Comparison of ENCODE assay signal across 8 mouse cellular contexts in genomic region chr8:119944096-119944811, GRCm38 (mm10). TPM values are rescaled to one million over a fixed set of nuclear protein-coding genes. Genes with fewer than 3 reads are reported as not detected.
A peak's percentile ranks its signal among the peaks of the same experiment; 100 is the strongest.
DNase-seq lines count a peak whose midpoint lies in the region; ATAC-seq and TF ChIP-seq lines count a peak whose summit lies in the region.

No protein-coding gene starts in this region.

- intact Hi-C loops in heart, adult 2 months (cut with DNase I) = loop anchor here (1.0 to 10.0 kb wide), 3 partner anchors 127 to 221 kb away; no protein-coding TSS in a partner anchor
- intact Hi-C loops in left cerebral cortex, postnatal 4 days (cut with DNase I) = no loop called here

- WGBS in heart, adult 2 months = 61% methylated on average over 9 of the region's 9 CpGs
- WGBS in heart, embryonic 10.5 days = 68% methylated on average over 9 of the region's 9 CpGs
- WGBS in midbrain, embryonic 13.5 days = 64% methylated on average over 9 of the region's 9 CpGs

- no peak overlapping the region for H3K4me3 ChIP-seq in heart, adult 2 months
- no peak overlapping the region for H3K4me3 ChIP-seq in heart, embryonic 10.5 days
- no peak overlapping the region for H3K4me3 ChIP-seq in midbrain, embryonic 13.5 days (replicated peaks)

- H3K9me3 ChIP-seq in heart, embryonic 10.5 days = no peaks in the 10 kb centered on the region
- H3K9me3 ChIP-seq in midbrain, embryonic 13.5 days = no peaks in the 10 kb centered on the region

- DNase-seq in heart, adult 2 months = peak; percentile 68 to 78
- no peak for DNase-seq in heart, embryonic 10.5 days (ENCODE audit: low spot score)
- DNase-seq in embryo, embryonic 10.5 days (ENCODE audit: low spot score) = peak; percentile 83
- DNase-seq in gastrocnemius, postnatal 10 days = peak; percentile 80
- peak; percentile 84 for DNase-seq in kidney, adult 11 months
- peak; percentile 69 for DNase-seq in left cerebral cortex, postnatal 4 days
- peak; percentile 53 for DNase-seq in spleen, adult 12 weeks (ENCODE audit: low spot score)

- H3K79me2 ChIP-seq in heart, adult 2 months (replicated peaks; ENCODE audit: control insufficient read depth, insufficient read depth, low read length) = no peaks in the 10 kb centered on the region

- no peak overlapping the region for H3K27ac ChIP-seq in heart, adult 2 months
- H3K27ac ChIP-seq in heart, embryonic 10.5 days = no peak overlapping the region
- H3K27ac ChIP-seq in midbrain, embryonic 13.5 days = no peak overlapping the region

- H3K4me1 ChIP-seq in heart, adult 2 months (ENCODE audit: control insufficient read depth, insufficient read depth, low read length) = no peaks in the 10 kb centered on the region
- H3K4me1 ChIP-seq in heart, embryonic 10.5 days = peaks cover 24% of the 10 kb centered on the region
- H3K4me1 ChIP-seq in midbrain, embryonic 13.5 days (replicated peaks) = peaks cover 17% of the 10 kb centered on the region

- H3K27me3 ChIP-seq in heart, adult 2 months (ENCODE audit: control insufficient read depth, insufficient read depth, low read length) = no peaks in the 10 kb centered on the region
- H3K27me3 ChIP-seq in heart, embryonic 10.5 days (ENCODE audit: insufficient read depth, poor library complexity, severe bottlenecking) = no peaks in the 10 kb centered on the region
- no peaks in the 10 kb centered on the region for H3K27me3 ChIP-seq in midbrain, embryonic 13.5 days

- peak; percentile 85; the same call in 1 of the 2 replicates for TF ChIP-seq EP300 in heart, adult 2 months (IDR thresholded peaks at IDR 0.05; ENCODE audit: insufficient read depth, low read depth, low read length)

- no peak overlapping the region for H3K4me2 ChIP-seq in midbrain, embryonic 13.5 days (replicated peaks)

- no peaks in the 10 kb centered on the region for H3K36me3 ChIP-seq in heart, adult 2 months (ENCODE audit: control insufficient read depth, insufficient read depth, low read length)
- peaks cover 88% of the 10 kb centered on the region for H3K36me3 ChIP-seq in heart, embryonic 10.5 days
- H3K36me3 ChIP-seq in midbrain, embryonic 13.5 days = peaks cover 74% of the 10 kb centered on the region

- TF ChIP-seq CTCF in heart, adult 2 months (IDR thresholded peaks at IDR 0.05) = peak; percentile 98

- H3K9ac ChIP-seq in heart, adult 2 months (ENCODE audit: low read depth, low read length) = no peak overlapping the region
- H3K9ac ChIP-seq in midbrain, embryonic 13.5 days (replicated peaks) = no peak overlapping the region

- ATAC-seq in midbrain, embryonic 13.5 days = 0 out of 2 replicates have a peak, but pooled peaks have one; percentile 46

- no peak for TF ChIP-seq POLR2A in heart, adult 2 months (IDR thresholded peaks at IDR 0.05; ENCODE audit: insufficient read depth, low read depth, low read length)

RNA-seq across cellular contexts. Expression of gene Gm20388, which starts 33.6 kb away (rescaled TPM):
- total RNA-seq in heart, adult 2 months (2021) = 1 to 10 TPM in 1 of 2 experiments, not detected in 1; 1.8 TPM
- polyA plus RNA-seq in heart, adult 2 months (2012; rRNA removed) = 32.3 and 39.0 TPM in 2 replicates
- 1.4 and 4.5 TPM in 2 replicates for polyA plus RNA-seq in heart, embryonic 10.5 days (2016; fragmentation: Nextera tagmentation; extraction: Ambion mirVana)
- total RNA-seq in gastrocnemius, postnatal 10 days (2021) = 1 to 10 TPM; 2.9 to 6.0 TPM
- 10 to 100 TPM in 1 of 2 experiments, 1 to 10 TPM in 1; 6.5 to 12.8 TPM for total RNA-seq in left cerebral cortex, postnatal 4 days (2021)
- polyA plus RNA-seq in midbrain, embryonic 13.5 days (2015; fragmentation: Nextera tagmentation; extraction: Ambion mirVana) = 4.4 and 10.3 TPM in 2 replicates

RNA-seq across cellular contexts. Expression of gene Usp10, which starts 34.1 kb away (rescaled TPM):
- 10 to 100 TPM; 41.9 to 49.8 TPM for total RNA-seq in heart, adult 2 months (2021)
- 51.1 and 58.6 TPM in 2 replicates for polyA plus RNA-seq in heart, adult 2 months (2012; rRNA removed)
- 155 and 187 TPM in 2 replicates for polyA plus RNA-seq in heart, embryonic 10.5 days (2016; fragmentation: Nextera tagmentation; extraction: Ambion mirVana)
- total RNA-seq in gastrocnemius, postnatal 10 days (2021) = 10 to 100 TPM; 57.4 to 65.4 TPM
- total RNA-seq in left cerebral cortex, postnatal 4 days (2021) = 100 to 1,000 TPM; 150 to 152 TPM
- 130 and 137 TPM in 2 replicates for polyA plus RNA-seq in midbrain, embryonic 13.5 days (2015; fragmentation: Nextera tagmentation; extraction: Ambion mirVana)

RNA-seq across cellular contexts. Expression of gene Crispld2, which starts 48.0 kb away (rescaled TPM):
- 10 to 100 TPM; 24.3 to 29.9 TPM for total RNA-seq in heart, adult 2 months (2021)
- 30.3 and 47.5 TPM in 2 replicates for polyA plus RNA-seq in heart, adult 2 months (2012; rRNA removed)
- 3.2 and 9.7 TPM in 2 replicates for polyA plus RNA-seq in heart, embryonic 10.5 days (2016; fragmentation: Nextera tagmentation; extraction: Ambion mirVana)
- total RNA-seq in gastrocnemius, postnatal 10 days (2021) = 1 to 10 TPM; 3.9 to 5.3 TPM
- total RNA-seq in left cerebral cortex, postnatal 4 days (2021) = 1 to 10 TPM; 1.7 to 1.8 TPM
- 1.9 and 2.1 TPM in 2 replicates for polyA plus RNA-seq in midbrain, embryonic 13.5 days (2015; fragmentation: Nextera tagmentation; extraction: Ambion mirVana)
